Mouse (Mus musculus): ENCODE measurements around the gene Ing2. TPM values are rescaled to one million over a fixed set of nuclear protein-coding genes. Genes with fewer than 3 reads are reported as not detected.

The Ing2 gene
- polyA plus RNA-seq, 1 experiment, result 5.4 TPM

GRCm38 (mm10) chr8:47691303-47691702, 15.9 kb upstream of the Ing2 start:
- H3K36me3 ChIP-seq (ENCODE audit: control insufficient read depth, insufficient read depth, low read length), result no peaks in the 10 kb centered on the region
- peaks cover 5% of the 10 kb centered on the region for H3K4me1 ChIP-seq (replicated peaks; ENCODE audit: control insufficient read depth, insufficient read depth, low read length)
- no peak for DNase-seq
- H3K27me3 ChIP-seq (ENCODE audit: control insufficient read depth, insufficient read depth, low read length), result no peaks in the 10 kb centered on the region
- TF ChIP-seq POLR2A (IDR thresholded peaks at IDR 0.05; ENCODE audit: control insufficient read depth, extremely low read depth, insufficient read depth, low read length, poor library complexity) (no peak), CTCF (IDR thresholded peaks at IDR 0.05; ENCODE audit: borderline replicate concordance, control insufficient read depth, extremely low read depth, insufficient read depth, low read length, poor library complexity) (no peak)
- 82% methylated on average over 7 of the region's 7 CpGs for WGBS
- H3K27ac ChIP-seq (ENCODE audit: control insufficient read depth, insufficient read depth, low read length), result no peak overlapping the region
- H3K4me3 ChIP-seq (ENCODE audit: control insufficient read depth, insufficient read depth, low read length), result no peak overlapping the region

DNA sequence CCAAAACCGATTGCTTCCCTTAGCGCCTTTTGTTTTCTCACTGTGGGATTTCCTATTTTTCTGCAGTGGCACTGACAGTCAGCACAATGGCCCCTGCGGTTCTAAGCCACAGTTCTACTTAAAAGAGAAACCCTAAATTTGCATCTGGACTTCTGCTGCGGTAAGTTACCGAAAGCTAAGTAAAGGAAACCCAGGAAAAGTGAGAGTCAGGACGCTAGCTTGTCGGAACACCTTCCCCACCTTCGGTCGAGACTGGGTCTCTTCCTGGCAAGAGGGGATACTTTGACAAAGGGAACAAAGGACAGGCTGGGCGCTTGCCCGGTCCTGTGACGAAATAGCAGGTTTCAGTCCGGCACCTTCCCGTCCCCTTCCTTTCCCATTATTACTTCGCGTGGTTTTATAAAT, 15.3 kb upstream of the Ing2 start:
- no peaks in the 10 kb centered on the region for H3K27me3 ChIP-seq (ENCODE audit: control insufficient read depth, insufficient read depth, low read length)
- H3K27ac ChIP-seq (ENCODE audit: control insufficient read depth, insufficient read depth, low read length), result no peak overlapping the region; the same call in 1 of the 2 replicates
- TF ChIP-seq CTCF (IDR thresholded peaks at IDR 0.05; ENCODE audit: borderline replicate concordance, control insufficient read depth, extremely low read depth, insufficient read depth, low read length, poor library complexity), result no peak
- TF ChIP-seq POLR2A (IDR thresholded peaks at IDR 0.05; ENCODE audit: control insufficient read depth, extremely low read depth, insufficient read depth, low read length, poor library complexity), result no peak
- peaks cover 5% of the 10 kb centered on the region for H3K4me1 ChIP-seq (replicated peaks; ENCODE audit: control insufficient read depth, insufficient read depth, low read length)
- peak overlapping the region; percentile 24; the same call in 1 of the 2 replicates for H3K4me3 ChIP-seq (ENCODE audit: control insufficient read depth, insufficient read depth, low read length)
- H3K36me3 ChIP-seq (ENCODE audit: control insufficient read depth, insufficient read depth, low read length), result no peaks in the 10 kb centered on the region
- 7% methylated on average over 16 of the region's 16 CpGs for WGBS
- no peak for DNase-seq

DNA sequence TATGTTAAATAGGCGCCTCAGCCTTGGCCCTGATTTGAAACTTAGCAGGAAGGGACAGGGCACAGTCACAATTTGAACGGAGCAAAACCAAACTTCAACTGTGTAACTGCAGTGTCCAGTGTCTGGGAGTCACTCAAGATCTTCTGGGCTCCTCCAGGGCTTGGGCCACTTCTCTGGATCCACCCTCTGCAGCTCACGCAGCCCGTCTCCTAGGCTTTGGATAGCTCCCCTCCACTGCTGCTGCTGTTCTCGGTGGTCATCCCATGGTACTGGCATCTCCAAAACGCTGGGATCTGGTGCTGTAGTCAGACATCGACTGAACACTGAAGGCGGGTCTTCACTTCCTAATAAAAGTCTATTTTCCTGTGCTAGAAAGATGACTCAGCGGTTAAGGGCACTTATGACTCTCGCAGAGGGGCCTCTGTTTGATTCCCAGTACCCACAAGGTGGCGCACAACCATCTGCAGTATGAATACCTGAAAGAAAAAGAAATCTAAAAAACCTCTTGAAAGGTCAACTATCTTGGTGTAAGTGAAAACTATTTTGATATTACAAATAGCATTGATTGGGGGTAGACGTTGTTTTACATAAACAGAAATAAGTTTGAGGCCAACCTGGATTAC, 14.5 kb upstream of the Ing2 start:
- Histone ChIP-seq H3K36me3 (ENCODE audit: control insufficient read depth, insufficient read depth, low read length) (no peaks in the 10 kb centered on the region), H3K27ac (ENCODE audit: control insufficient read depth, insufficient read depth, low read length) (no peak overlapping the region), H3K4me3 (ENCODE audit: control insufficient read depth, insufficient read depth, low read length) (no peak overlapping the region), H3K27me3 (ENCODE audit: control insufficient read depth, insufficient read depth, low read length) (no peaks in the 10 kb centered on the region), H3K4me1 (replicated peaks; ENCODE audit: control insufficient read depth, insufficient read depth, low read length) (peaks cover 5% of the 10 kb centered on the region)
- 68% methylated on average over 12 of the region's 12 CpGs for whole genome bisulfite sequencing
- peak; percentile 54 for DNase-seq
- TF ChIP-seq POLR2A (IDR thresholded peaks at IDR 0.05; ENCODE audit: control insufficient read depth, extremely low read depth, insufficient read depth, low read length, poor library complexity) (no peak), CTCF (IDR thresholded peaks at IDR 0.05; ENCODE audit: borderline replicate concordance, control insufficient read depth, extremely low read depth, insufficient read depth, low read length, poor library complexity) (no peak)

DNA sequence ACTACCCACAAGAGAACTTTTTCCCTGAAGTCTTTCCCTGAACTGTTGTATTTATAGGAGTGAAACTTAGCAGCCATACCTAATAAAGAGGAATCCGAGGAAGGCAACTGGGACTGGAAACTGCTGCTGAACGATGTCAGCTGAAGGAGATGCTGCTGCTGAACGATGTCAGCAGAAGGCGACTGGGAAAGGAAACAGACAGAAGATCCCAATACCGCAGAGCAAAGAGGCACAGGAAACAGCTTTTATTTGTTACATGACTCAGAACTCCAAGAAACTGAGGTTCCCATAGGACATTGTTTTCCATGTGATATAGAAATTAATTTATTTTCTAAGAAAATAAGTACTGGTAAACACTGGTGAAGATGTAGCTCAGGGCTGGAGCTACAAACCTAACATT, 9.1 kb upstream of the Ing2 start:
- H3K4me1 ChIP-seq (replicated peaks; ENCODE audit: control insufficient read depth, insufficient read depth, low read length), result no peaks in the 10 kb centered on the region
- H3K27me3 ChIP-seq (ENCODE audit: control insufficient read depth, insufficient read depth, low read length), result no peaks in the 10 kb centered on the region
- no peaks in the 10 kb centered on the region for H3K36me3 ChIP-seq (ENCODE audit: control insufficient read depth, insufficient read depth, low read length)
- 16% methylated on average over 5 of the region's 5 CpGs for WGBS
- H3K27ac ChIP-seq (ENCODE audit: control insufficient read depth, insufficient read depth, low read length), result no peak overlapping the region
- TF ChIP-seq POLR2A (IDR thresholded peaks at IDR 0.05; ENCODE audit: control insufficient read depth, extremely low read depth, insufficient read depth, low read length, poor library complexity), result no peak
- TF ChIP-seq CTCF (IDR thresholded peaks at IDR 0.05; ENCODE audit: borderline replicate concordance, control insufficient read depth, extremely low read depth, insufficient read depth, low read length, poor library complexity), result no peak
- no peak for DNase-seq
- H3K4me3 ChIP-seq (ENCODE audit: control insufficient read depth, insufficient read depth, low read length), result no peak overlapping the region

GRCm38 (mm10) chr8:47683994-47684393, 8.6 kb upstream of the Ing2 start:
- H3K27ac ChIP-seq (ENCODE audit: control insufficient read depth, insufficient read depth, low read length), result no peak overlapping the region
- H3K36me3 ChIP-seq (ENCODE audit: control insufficient read depth, insufficient read depth, low read length), result no peaks in the 10 kb centered on the region
- DNase-seq, result no peak
- WGBS, result 67% methylated on average over 9 of the region's 9 CpGs
- TF ChIP-seq CTCF (IDR thresholded peaks at IDR 0.05; ENCODE audit: borderline replicate concordance, control insufficient read depth, extremely low read depth, insufficient read depth, low read length, poor library complexity) (no peak), POLR2A (IDR thresholded peaks at IDR 0.05; ENCODE audit: control insufficient read depth, extremely low read depth, insufficient read depth, low read length, poor library complexity) (no peak)
- no peaks in the 10 kb centered on the region for H3K27me3 ChIP-seq (ENCODE audit: control insufficient read depth, insufficient read depth, low read length)
- no peaks in the 10 kb centered on the region for H3K4me1 ChIP-seq (replicated peaks; ENCODE audit: control insufficient read depth, insufficient read depth, low read length)
- H3K4me3 ChIP-seq (ENCODE audit: control insufficient read depth, insufficient read depth, low read length), result no peak overlapping the region

DNA sequence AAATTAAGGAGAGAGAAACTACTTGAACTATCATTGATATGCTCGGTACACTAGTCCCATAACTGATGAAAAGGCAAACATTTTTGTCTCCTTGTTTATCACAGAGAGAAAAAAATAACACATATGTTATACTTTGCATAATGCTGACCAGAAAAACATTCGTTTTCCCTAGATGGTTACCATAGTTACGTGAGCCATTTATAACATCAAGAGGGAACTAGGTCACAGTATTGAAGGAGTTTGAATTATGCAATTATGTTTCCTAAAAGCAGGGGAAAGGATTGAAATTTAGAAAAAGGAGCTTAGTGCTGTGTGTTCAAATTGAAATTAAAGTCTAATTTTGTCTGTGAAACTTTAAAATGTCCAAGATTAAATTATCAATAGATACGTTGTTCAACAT, 5.0 kb upstream of the Ing2 start:
- DNase-seq, result no peak
- H3K4me3 ChIP-seq (ENCODE audit: control insufficient read depth, insufficient read depth, low read length), result no peak overlapping the region

DNA sequence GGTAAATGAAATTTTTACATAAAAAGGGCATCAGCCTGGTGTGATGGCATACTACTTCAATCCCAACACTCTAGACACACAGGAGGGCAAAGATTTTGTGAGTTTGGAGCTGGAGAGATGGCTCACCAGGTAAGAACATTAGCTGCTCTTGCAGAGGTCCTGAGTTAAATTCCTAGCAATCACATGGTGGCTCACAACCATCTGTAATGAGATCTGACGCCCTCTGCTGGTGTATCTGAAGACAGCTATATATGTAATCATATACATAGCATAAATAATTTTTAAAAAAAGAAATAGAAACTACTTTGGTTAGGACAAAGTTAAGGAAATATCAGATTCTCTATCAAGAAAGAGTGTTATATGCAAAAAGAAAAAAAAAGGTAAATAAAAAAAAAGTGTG, 4.2 kb upstream of the Ing2 start:
- TF ChIP-seq POLR2A (IDR thresholded peaks at IDR 0.05; ENCODE audit: control insufficient read depth, extremely low read depth, insufficient read depth, low read length, poor library complexity) (no peak), CTCF (IDR thresholded peaks at IDR 0.05; ENCODE audit: borderline replicate concordance, control insufficient read depth, extremely low read depth, insufficient read depth, low read length, poor library complexity) (no peak)
- no peak overlapping the region for H3K27ac ChIP-seq (ENCODE audit: control insufficient read depth, insufficient read depth, low read length)
- H3K36me3 ChIP-seq (ENCODE audit: control insufficient read depth, insufficient read depth, low read length), result no peaks in the 10 kb centered on the region
- no peak overlapping the region for H3K4me3 ChIP-seq (ENCODE audit: control insufficient read depth, insufficient read depth, low read length)
- no peaks in the 10 kb centered on the region for H3K4me1 ChIP-seq (replicated peaks; ENCODE audit: control insufficient read depth, insufficient read depth, low read length)
- no peak for DNase-seq
- 93% methylated on average over 1 of the region's 1 CpGs for WGBS
- no peaks in the 10 kb centered on the region for H3K27me3 ChIP-seq (ENCODE audit: control insufficient read depth, insufficient read depth, low read length)

More for the DNA sequence above, 5.0 kb upstream of the Ing2 start:
- Histone ChIP-seq H3K4me1 (replicated peaks; ENCODE audit: control insufficient read depth, insufficient read depth, low read length) (no peaks in the 10 kb centered on the region), H3K27ac (ENCODE audit: control insufficient read depth, insufficient read depth, low read length) (no peak overlapping the region), H3K27me3 (ENCODE audit: control insufficient read depth, insufficient read depth, low read length) (no peaks in the 10 kb centered on the region), H3K36me3 (ENCODE audit: control insufficient read depth, insufficient read depth, low read length) (no peaks in the 10 kb centered on the region)
- no peak for TF ChIP-seq POLR2A (IDR thresholded peaks at IDR 0.05; ENCODE audit: control insufficient read depth, extremely low read depth, insufficient read depth, low read length, poor library complexity)
- TF ChIP-seq CTCF (IDR thresholded peaks at IDR 0.05; ENCODE audit: borderline replicate concordance, control insufficient read depth, extremely low read depth, insufficient read depth, low read length, poor library complexity), result no peak
- 80% methylated on average over 4 of the region's 4 CpGs for WGBS
